Mouse (Mus musculus) heart, postnatal 0 days (tissue): ENCODE measurements around the gene Erv3. TPM values are rescaled to one million over a fixed set of nuclear protein-coding genes. Genes with fewer than 3 reads are reported as not detected.

Source experiments
- ATAC-seq: fragments of 200-750 bp; cut with Nextera tagmentation; 2 replicates; pipeline ENCODE4 v1.8.0; 2017; ENCODE audit warnings: low read depth, moderate number of reproducible peaks, moderate library complexity; ENCODE audit not compliant: insufficient read depth
- DNase-seq: peaks from one replicate; pipeline ENCODE4 v3.0.0-alpha.2; 2016; ENCODE audit warnings: low spot score
- H3K27ac ChIP-seq: fragments of 300-500 bp; sonication (generic); 2 replicates; pipeline ENCODE4 v1.5.1; 2014; ENCODE audit warnings: low read depth, mild to moderate bottlenecking
- H3K27me3 ChIP-seq: fragments of 300-500 bp; sonication (generic); 2 replicates; pipeline ENCODE4 v1.6.1; 2014; ENCODE audit warnings: low read length, mixed read lengths; ENCODE audit not compliant: control insufficient read depth, insufficient read depth
- H3K36me3 ChIP-seq: fragments of 300-500 bp; sonication (generic); replicated peaks from 2 replicates; pipeline ENCODE4 v1.6.1; 2014; ENCODE audit warnings: low read length, mixed read lengths; ENCODE audit not compliant: control insufficient read depth, insufficient read depth
- H3K4me1 ChIP-seq: fragments of 300-500 bp; sonication (generic); 2 replicates; pipeline ENCODE4 v1.6.1; 2014; ENCODE audit warnings: antibody characterized with exemption; ENCODE audit not compliant: control insufficient read depth, insufficient read depth
- H3K4me2 ChIP-seq: fragments of 300-500 bp; sonication (generic); 2 replicates; pipeline ENCODE4 v1.6.1; 2014; ENCODE audit warnings: low read depth, mild to moderate bottlenecking, low read length, moderate library complexity
- H3K4me3 ChIP-seq: fragments of 300-500 bp; sonication (generic); 2 replicates; pipeline ENCODE4 v1.5.1; 2014; ENCODE audit warnings: low read depth, low read length
- H3K9ac ChIP-seq: fragments of 300-500 bp; sonication (generic); replicated peaks from 2 replicates; pipeline ENCODE4 v1.6.1; 2014; ENCODE audit warnings: low read depth, low read length, mixed read lengths
- H3K9me3 ChIP-seq: fragments of 300-500 bp; sonication (generic); replicated peaks from 2 replicates; pipeline ENCODE4 v1.6.1; 2016; ENCODE audit warnings: low read length; ENCODE audit not compliant: control insufficient read depth
- CTCF ChIP-seq: IDR thresholded peaks from 2 replicates; pipeline ENCODE4 v1.5.1; 2016; ENCODE audit warnings: antibody characterized with exemption, control low read depth, low read depth
- EP300 ChIP-seq: IDR thresholded peaks from 2 replicates; pipeline ENCODE4 v1.6.1; 2016; ENCODE audit warnings: antibody characterized with exemption, low read depth
- WGBS: fragments of 180-500 bp; shearing (Covaris S2); extraction: QIAGEN DNeasy Blood & Tissue Kit; methylation state at CpG from one replicate; pipeline ENCODE4 v1.1.7; 2014; 5-methylcytosine and 5-hydroxymethylcytosine counted together
- polyA plus RNA-seq: library from polyadenylated mRNA; unstranded; fragments of >200 nt; fragmentation: Nextera tagmentation; extraction: Ambion mirVana; gene quantifications from 2 replicates; pipeline ENCODE4 v1.2.1, GENCODE M21; 2015
- total RNA-seq: library from RNA; depleted of rRNA; stranded (reverse); fragments of >200 nt; gene quantifications from 2 replicates; pipeline ENCODE4 v1.2.3, GENCODE M21; 2014; ENCODE audit warnings: low replicate concordance

Erv3 gene
- total and polyA plus RNA-seq, 2 experiments from 2014 or later, result not detected

DNA sequence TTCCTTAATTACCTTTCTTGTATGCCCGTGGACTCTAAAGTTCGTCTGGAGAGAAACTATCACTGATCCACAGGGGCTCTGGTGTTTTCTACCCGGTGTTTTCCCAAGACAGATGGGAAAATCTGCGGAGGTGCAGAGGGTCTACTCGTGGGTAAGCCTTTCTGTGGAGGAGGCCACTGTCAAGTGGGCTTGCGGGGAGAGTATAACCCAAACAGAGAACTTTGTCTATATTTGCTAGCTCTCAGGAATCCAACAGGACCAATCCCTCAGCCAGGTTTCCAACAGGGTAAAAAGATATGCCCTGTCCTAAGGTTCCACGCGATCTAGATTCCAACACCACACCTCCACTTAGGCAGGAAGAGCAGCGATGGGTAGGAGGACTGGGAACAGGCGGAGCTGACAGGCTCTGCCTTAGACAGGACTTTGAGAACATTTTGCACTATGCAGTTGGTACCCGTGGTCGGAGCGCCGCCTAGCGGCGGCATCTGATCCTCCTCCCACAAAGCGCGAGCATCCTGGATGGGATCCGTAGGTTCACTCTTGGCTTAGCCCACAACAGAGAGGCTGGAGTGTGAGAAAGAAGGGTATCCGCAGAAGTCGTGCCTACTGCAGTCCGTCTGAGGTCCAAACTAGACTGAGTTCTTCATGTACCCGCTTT lies 46.9 kb downstream of the Erv3 start:
- ATAC-seq, result peak; percentile 89
- DNase-seq, result peak; percentile 80
- no peak overlapping the region for H3K9ac ChIP-seq
- H3K9me3 ChIP-seq, result no peaks in the 10 kb centered on the region
- H3K27ac ChIP-seq, result no peak overlapping the region
- no peak for TF ChIP-seq EP300
- peak; percentile 78 for TF ChIP-seq CTCF
- H3K4me1 ChIP-seq, result no peaks in the 10 kb centered on the region
- H3K36me3 ChIP-seq, result no peaks in the 10 kb centered on the region
- 19% methylated on average over 23 of the region's 23 CpGs for WGBS
- H3K27me3 ChIP-seq, result peaks cover 18% of the 10 kb centered on the region
- no peak overlapping the region for H3K4me3 ChIP-seq
- H3K4me2 ChIP-seq, result no peak overlapping the region

DNA sequence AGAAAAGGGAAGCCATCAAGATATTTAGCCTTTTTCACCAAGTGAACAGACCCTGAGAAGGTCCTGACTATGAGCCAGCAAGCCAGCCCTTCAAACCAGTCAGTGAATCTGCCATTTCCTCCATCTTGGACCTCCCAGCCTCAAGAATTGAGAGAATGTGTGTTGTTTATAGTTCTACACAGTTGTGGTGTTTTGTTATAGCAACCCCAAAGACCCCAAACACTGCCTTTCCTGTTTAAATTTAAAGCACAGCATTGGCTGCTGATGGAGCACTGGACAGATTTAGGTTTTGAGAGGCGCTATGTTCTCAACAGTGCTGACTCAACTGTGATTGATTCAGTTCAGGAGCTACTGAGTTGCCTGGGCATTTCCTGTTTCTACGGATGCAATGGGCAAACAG lies 47.9 kb downstream of the Erv3 start:
- peaks cover 18% of the 10 kb centered on the region for H3K27me3 ChIP-seq
- 57% methylated on average over 2 of the region's 2 CpGs for WGBS
- no peak overlapping the region for H3K4me3 ChIP-seq
- no peaks in the 10 kb centered on the region for H3K36me3 ChIP-seq
- H3K9me3 ChIP-seq, result no peaks in the 10 kb centered on the region
- no peak overlapping the region for H3K9ac ChIP-seq
- DNase-seq, result no peak
- no peak overlapping the region for H3K27ac ChIP-seq
- H3K4me2 ChIP-seq, result no peak overlapping the region
- no peaks in the 10 kb centered on the region for H3K4me1 ChIP-seq
- no peak for ATAC-seq
- no peak for TF ChIP-seq EP300
- no peak for TF ChIP-seq CTCF

DNA sequence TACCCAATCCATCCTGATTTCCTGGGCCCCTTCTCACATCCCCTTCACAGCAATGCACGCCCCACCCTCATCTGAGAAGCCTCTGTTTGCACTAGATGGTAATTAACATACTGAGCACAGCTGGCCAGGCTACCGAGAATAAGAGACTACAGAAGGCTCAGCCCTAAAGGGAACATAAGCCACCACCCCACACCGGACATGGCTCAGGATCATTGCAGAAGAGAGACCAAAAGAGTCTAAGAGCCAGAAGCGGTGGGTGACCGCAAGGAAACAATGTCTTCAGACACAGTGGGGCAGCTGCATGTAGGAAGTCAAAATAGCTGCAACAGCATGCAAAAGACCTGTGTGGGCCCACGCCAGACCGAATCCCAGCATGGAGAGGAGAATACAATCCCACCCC lies 50.7 kb downstream of the Erv3 start:
- no peaks in the 10 kb centered on the region for H3K4me1 ChIP-seq
- H3K4me3 ChIP-seq, result no peak overlapping the region
- H3K36me3 ChIP-seq, result no peaks in the 10 kb centered on the region
- ATAC-seq (no peak), DNase-seq (no peak)
- no peak overlapping the region for H3K4me2 ChIP-seq
- 53% methylated on average over 7 of the region's 7 CpGs for WGBS
- peaks cover 11% of the 10 kb centered on the region for H3K27me3 ChIP-seq
- H3K27ac ChIP-seq, result no peak overlapping the region
- no peaks in the 10 kb centered on the region for H3K9me3 ChIP-seq
- TF ChIP-seq CTCF (no peak), EP300 (no peak)
- H3K9ac ChIP-seq, result no peak overlapping the region

DNA sequence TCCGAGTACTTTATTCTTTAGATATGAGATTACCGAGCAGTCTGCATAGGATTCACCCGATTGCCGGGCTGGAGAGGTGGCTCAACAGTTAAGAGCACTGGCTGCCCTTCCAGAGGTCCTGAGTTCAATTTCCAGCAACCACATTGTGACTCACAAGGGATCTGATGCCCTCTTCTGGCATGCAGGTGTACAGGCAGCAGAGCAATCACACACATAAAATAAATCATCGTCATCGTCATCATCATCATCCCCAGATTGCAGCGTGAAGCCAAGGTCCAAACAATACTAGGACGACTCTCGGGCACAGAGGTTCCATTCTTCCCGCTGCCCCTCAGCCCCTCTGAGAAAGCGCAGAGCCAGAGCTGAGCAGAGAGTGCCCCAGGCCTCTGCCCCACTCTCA lies 51.9 kb downstream of the Erv3 start:
- DNase-seq (no peak), ATAC-seq (no peak)
- TF ChIP-seq CTCF (peak; percentile 48), EP300 (no peak)
- Histone ChIP-seq H3K9me3 (no peaks in the 10 kb centered on the region), H3K9ac (no peak overlapping the region), H3K4me3 (no peak overlapping the region), H3K27me3 (no peaks in the 10 kb centered on the region), H3K36me3 (no peaks in the 10 kb centered on the region), H3K27ac (no peak overlapping the region), H3K4me2 (no peak overlapping the region), H3K4me1 (no peaks in the 10 kb centered on the region)
- 59% methylated on average over 11 of the region's 11 CpGs for WGBS

DNA sequence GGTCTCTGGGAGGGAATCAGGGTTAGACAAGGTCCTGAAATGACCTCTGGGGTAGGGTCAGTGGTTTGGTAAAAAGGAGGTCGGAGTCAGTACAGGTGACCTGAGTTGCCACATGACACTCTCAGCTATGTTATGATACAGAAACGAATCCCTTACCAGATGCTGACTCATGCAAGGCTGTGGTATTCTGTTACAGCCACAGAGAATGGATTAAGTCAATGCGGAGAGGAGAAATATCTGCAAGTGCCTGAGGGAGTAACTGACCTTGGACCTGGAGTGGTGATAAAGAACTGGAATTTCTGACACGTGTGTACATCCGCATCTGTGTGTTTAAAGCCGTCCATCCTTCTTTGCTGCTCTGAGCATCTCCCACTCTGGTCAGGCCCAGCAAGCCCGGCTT lies 52.7 kb downstream of the Erv3 start:
- Histone ChIP-seq H3K36me3 (no peaks in the 10 kb centered on the region), H3K27me3 (no peaks in the 10 kb centered on the region), H3K4me2 (no peak overlapping the region), H3K27ac (no peak overlapping the region), H3K4me1 (no peaks in the 10 kb centered on the region), H3K4me3 (no peak overlapping the region), H3K9ac (no peak overlapping the region), H3K9me3 (no peaks in the 10 kb centered on the region)
- TF ChIP-seq CTCF, result no peak
- TF ChIP-seq EP300, result no peak
- DNase-seq, result no peak
- ATAC-seq, result no peak
- 56% methylated on average over 7 of the region's 7 CpGs for WGBS

DNA sequence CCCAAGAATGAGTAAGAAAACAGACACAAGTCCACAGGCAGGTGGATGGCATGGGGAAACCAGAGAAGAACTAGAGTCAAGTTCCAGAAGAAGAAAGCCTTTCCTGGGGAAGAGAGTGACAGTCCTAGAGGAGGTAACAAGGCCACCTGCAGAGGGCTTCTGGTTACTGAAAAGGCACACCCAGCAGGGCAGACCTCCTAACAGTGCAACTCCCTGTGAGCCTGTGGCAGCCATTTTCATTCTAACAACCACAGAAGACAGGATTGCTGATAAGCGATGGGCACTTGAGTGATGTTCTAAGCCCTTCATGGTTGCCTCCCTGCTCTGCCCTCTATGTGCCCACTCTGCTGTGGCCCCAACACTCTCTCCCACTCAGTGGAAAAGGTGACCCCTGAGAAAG lies 54.2 kb downstream of the Erv3 start:
- no peaks in the 10 kb centered on the region for H3K36me3 ChIP-seq
- TF ChIP-seq EP300, result no peak
- TF ChIP-seq CTCF, result no peak
- 64% methylated on average over 1 of the region's 1 CpGs for WGBS
- DNase-seq (no peak), ATAC-seq (no peak)
- no peak overlapping the region for H3K27ac ChIP-seq
- no peak overlapping the region for H3K4me2 ChIP-seq
- H3K9ac ChIP-seq, result no peak overlapping the region
- H3K27me3 ChIP-seq, result no peaks in the 10 kb centered on the region
- no peaks in the 10 kb centered on the region for H3K9me3 ChIP-seq
- no peaks in the 10 kb centered on the region for H3K4me1 ChIP-seq
- H3K4me3 ChIP-seq, result no peak overlapping the region
